Mouse (Mus musculus) embryonic facial prominence, embryonic 12.5 days (tissue): ENCODE data around the gene Med6. TPM values are rescaled to one million over a fixed set of nuclear protein-coding genes. Genes with fewer than 3 reads are reported as not detected.

Source experiments
- ATAC-seq: fragments of 200-750 bp; cut with Nextera tagmentation; 2 replicates; pipeline ENCODE4 v1.8.0; 2017; ENCODE audit not compliant: insufficient number of reproducible peaks, insufficient read depth, low FRiP score, low TSS enrichment
- H3K27ac ChIP-seq: fragments of 300-500 bp; sonication (generic); 2 replicates; pipeline ENCODE4 v1.5.1; 2016; ENCODE audit warnings: mild to moderate bottlenecking
- H3K27me3 ChIP-seq: fragments of 300-500 bp; sonication (generic); 2 replicates; pipeline ENCODE4 v1.6.1; 2016; ENCODE audit warnings: mild to moderate bottlenecking, moderate library complexity
- H3K36me3 ChIP-seq: fragments of 300-500 bp; sonication (generic); 2 replicates; pipeline ENCODE4 v1.6.1; 2016; ENCODE audit warnings: mild to moderate bottlenecking
- H3K4me1 ChIP-seq: fragments of 300-500 bp; sonication (generic); 2 replicates; pipeline ENCODE4 v1.6.1; 2016
- H3K4me2 ChIP-seq: fragments of 300-500 bp; sonication (generic); replicated peaks from 2 replicates; pipeline ENCODE4 v1.6.1; 2016; ENCODE audit warnings: mild to moderate bottlenecking, moderate library complexity
- H3K4me3 ChIP-seq: fragments of 300-500 bp; sonication (generic); 2 replicates; pipeline ENCODE4 v1.5.1; 2016; ENCODE audit warnings: mild to moderate bottlenecking
- H3K9ac ChIP-seq: fragments of 300-500 bp; sonication (generic); 2 replicates; pipeline ENCODE4 v1.6.1; 2016; ENCODE audit warnings: mild to moderate bottlenecking, moderate library complexity
- H3K9me3 ChIP-seq: fragments of 300-500 bp; sonication (generic); 2 replicates; pipeline ENCODE4 v1.6.1; 2016; ENCODE audit warnings: mild to moderate bottlenecking, moderate library complexity
- WGBS: fragments of 180-500 bp; shearing (Covaris S2); methylation state at CpG from one replicate; pipeline ENCODE4 v1.1.7; 2016; 5-methylcytosine and 5-hydroxymethylcytosine counted together
- polyA plus RNA-seq: library from polyadenylated mRNA; unstranded; fragments of >200 nt; fragmentation: Nextera tagmentation; extraction: Ambion mirVana; gene quantifications from 2 replicates; pipeline ENCODE4 v1.2.1, GENCODE M21; 2016

The Med6 gene
- 77.6 and 80.4 TPM in 2 replicates for polyA plus RNA-seq

- Histone ChIP-seq H3K4me1 (peaks cover 7% of the 10 kb centered on the region; the same call in 1 of the 2 replicates), H3K4me2 (peak within 1 kb of the TSS; percentile 69), H3K9me3 (no peaks in the 10 kb centered on the region), H3K27ac (0 out of 2 replicates have a peak within 1 kb of the TSS, but pooled peaks have one; percentile 46), H3K9ac (peak within 1 kb of the TSS; percentile 74), H3K36me3 (peaks cover 10% of the 10 kb centered on the region), H3K27me3 (no peaks in the 10 kb centered on the region), H3K4me3 (peak within 1 kb of the TSS; percentile 75)
- 4% methylated on average over 36 of the region's 36 CpGs for whole genome bisulfite sequencing
- peak; percentile 92 for ATAC-seq
These were observed at the start of gene Med6 for GRCm38 (mm10) chr12:81594902-81595671. TSS of gene Med6 (minus strand) at chr12:81595008.

DNA sequence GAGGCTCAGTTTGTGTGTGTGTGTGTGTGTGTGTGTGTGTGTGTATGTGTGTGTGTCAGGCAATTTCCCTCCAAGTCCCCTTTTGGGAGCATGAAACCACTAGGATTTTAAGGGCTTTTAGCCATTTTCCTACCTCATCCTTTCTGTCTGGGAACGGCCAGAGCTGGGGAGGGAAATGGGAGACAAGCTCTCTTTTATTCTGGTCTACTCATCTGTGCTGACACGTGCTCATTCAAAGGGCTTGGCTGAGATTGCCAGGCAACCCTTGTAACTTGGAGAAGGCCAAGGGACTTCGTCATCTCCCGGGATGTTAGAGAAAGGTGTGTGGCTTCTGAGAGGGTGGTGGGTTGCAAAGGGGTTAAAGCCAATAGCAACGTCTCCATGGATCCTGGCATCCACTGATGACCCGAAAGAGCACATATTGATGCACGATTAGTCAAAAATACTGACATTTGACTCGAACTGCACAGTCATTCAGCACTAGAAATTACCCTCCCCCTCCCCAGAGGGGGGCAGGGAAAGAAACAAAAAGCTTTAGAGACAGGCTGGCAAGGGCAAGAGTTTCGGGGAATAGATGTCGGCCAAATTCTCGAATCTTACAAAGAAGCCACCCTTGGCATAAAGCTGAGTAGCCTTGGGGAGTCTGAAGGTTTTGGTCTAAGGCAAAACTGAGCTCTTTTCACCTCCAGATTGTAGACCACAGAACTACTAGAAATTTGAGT, 47.7 kb upstream of the Med6 start:
- Histone ChIP-seq H3K4me3 (no peak overlapping the region), H3K27ac (no peak overlapping the region), H3K36me3 (no peaks in the 10 kb centered on the region), H3K9me3 (no peaks in the 10 kb centered on the region), H3K9ac (no peak overlapping the region), H3K4me2 (no peak overlapping the region), H3K27me3 (no peaks in the 10 kb centered on the region), H3K4me1 (no peaks in the 10 kb centered on the region)
- ATAC-seq = no peak
- WGBS = 56% methylated on average over 11 of the region's 11 CpGs

DNA sequence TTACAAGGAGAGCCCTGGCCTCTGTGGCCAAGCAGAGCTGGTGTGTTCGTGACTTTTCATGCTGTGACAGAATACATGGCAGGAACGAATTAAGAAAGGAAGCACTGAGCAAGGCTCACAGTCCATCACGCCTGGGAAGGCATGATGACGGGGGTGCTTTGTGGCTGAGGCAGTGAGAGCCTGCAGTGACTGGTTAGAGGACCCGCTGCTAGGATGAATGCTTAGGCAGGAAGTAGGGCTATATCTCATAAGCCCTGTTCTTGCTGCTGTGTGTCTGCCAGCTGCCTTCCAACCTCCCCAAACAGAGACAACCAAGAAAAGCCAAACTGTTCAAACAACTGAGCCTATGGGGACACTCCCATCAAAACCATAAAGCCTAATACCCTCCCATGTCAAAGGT, 45.8 kb upstream of the Med6 start:
- Histone ChIP-seq H3K36me3 (no peaks in the 10 kb centered on the region), H3K4me2 (no peak overlapping the region), H3K4me1 (no peaks in the 10 kb centered on the region), H3K27ac (no peak overlapping the region), H3K9ac (no peak overlapping the region), H3K9me3 (no peaks in the 10 kb centered on the region), H3K27me3 (0 out of 2 replicates have a peak, but pooled peaks cover under 1% of the 10 kb centered on the region), H3K4me3 (no peak overlapping the region)
- ATAC-seq = no peak
- 62% methylated on average over 5 of the region's 5 CpGs for WGBS

- 90% methylated on average over 2 of the region's 2 CpGs for WGBS
- H3K9ac ChIP-seq = no peak overlapping the region
- no peaks in the 10 kb centered on the region for H3K9me3 ChIP-seq
- H3K4me1 ChIP-seq = peaks cover 3% of the 10 kb centered on the region
- no peak for ATAC-seq
- H3K27me3 ChIP-seq = peaks cover 59% of the 10 kb centered on the region
- H3K4me2 ChIP-seq = no peak overlapping the region
- H3K36me3 ChIP-seq = no peaks in the 10 kb centered on the region
- no peak overlapping the region for H3K4me3 ChIP-seq
- H3K27ac ChIP-seq = no peak overlapping the region
These were observed 38.4 kb upstream of the Med6 start for GRCm38 (mm10) chr12:81633246-81633645.

- no peak overlapping the region for H3K27ac ChIP-seq
- H3K4me2 ChIP-seq = peak overlapping the region; percentile 98
- peak overlapping the region; percentile 58 for H3K4me3 ChIP-seq
- no peak for ATAC-seq
- peak overlapping the region; percentile 70 for H3K9ac ChIP-seq
- H3K9me3 ChIP-seq = no peaks in the 10 kb centered on the region
- WGBS = 2% methylated on average over 30 of the region's 31 CpGs
- peaks cover 62% of the 10 kb centered on the region for H3K27me3 ChIP-seq
- H3K4me1 ChIP-seq = peaks cover 3% of the 10 kb centered on the region
- H3K36me3 ChIP-seq = no peaks in the 10 kb centered on the region
These were observed 37.0 kb upstream of the Med6 start for GRCm38 (mm10) chr12:81631661-81632401.

DNA sequence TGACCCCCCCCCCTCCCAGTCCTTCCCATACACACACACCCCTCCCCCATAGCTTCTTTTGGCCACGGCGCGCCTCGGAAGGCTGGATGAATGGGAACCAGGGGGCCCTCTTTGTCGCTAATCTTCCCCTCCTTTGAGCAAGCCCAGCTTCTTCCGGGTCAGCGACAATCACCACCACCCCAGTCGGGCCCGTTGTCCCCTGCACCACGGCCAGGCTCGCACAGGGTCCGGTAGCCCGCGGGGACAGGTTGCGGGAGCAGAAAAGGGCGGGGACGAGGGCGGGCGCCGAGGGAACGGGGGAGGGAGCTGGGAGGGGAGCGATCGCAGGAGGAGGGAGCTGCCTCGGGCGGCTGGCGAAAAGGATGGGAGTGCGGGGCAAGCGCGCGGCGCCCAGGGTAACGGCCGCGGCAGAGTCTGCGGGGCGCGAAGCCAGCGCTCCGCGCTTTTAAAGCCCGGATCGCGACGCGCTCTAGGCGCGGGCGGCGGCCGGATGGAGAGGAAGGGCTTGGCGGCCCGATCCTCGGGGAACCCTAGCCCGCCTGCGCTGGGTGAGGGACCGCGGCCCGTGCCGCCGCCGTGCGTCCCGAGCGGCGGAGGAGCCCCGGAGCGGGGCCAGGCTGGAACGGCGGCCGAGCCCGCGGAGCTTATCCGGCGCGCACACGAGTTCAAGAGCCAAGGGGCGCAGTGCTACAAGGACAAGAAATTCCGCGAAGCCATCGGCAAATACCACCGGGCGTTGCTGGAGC, 36.3 kb upstream of the Med6 start, which contains the start of gene Ttc9:
Gene Ttc9 (plus strand): TSS at position 335 of the 746 bp plus-strand sequence.
- Histone ChIP-seq H3K36me3 (no peaks in the 10 kb centered on the region), H3K27ac (no peak within 1 kb of the TSS), H3K4me1 (peaks cover 3% of the 10 kb centered on the region), H3K27me3 (peaks cover 62% of the 10 kb centered on the region), H3K4me3 (peak within 1 kb of the TSS; percentile 58), H3K4me2 (peak within 1 kb of the TSS; percentile 98), H3K9me3 (no peaks in the 10 kb centered on the region), H3K9ac (peak within 1 kb of the TSS; percentile 70)
- WGBS = under 1% methylated on average over 82 of the region's 82 CpGs
- peak; percentile 50; the same call in 1 of the 2 replicates for ATAC-seq

DNA sequence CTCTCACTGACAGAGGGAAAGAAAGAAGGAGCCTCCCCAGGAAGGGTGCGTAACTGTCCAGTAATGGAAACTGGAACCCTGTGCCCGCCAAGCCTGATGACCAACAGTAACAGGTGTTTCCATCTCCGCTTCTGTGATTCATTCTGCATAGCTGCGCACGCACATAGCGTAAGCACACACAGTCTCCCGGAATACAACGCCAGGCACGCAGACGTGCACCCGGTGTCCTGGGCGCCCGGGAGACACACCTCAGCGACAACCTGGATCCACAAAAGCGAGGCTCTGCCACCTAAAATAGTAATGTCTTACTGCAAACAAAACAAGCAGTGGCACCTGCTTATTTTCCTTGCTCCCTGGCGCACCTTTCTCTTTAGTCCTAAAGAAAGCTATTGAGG, 35.7 kb upstream of the Med6 start:
- WGBS = 1% methylated on average over 16 of the region's 16 CpGs
- no peaks in the 10 kb centered on the region for H3K36me3 ChIP-seq
- H3K4me1 ChIP-seq = peaks cover 3% of the 10 kb centered on the region
- H3K4me3 ChIP-seq = peak overlapping the region; percentile 58
- H3K9me3 ChIP-seq = no peaks in the 10 kb centered on the region
- H3K4me2 ChIP-seq = peak overlapping the region; percentile 98
- peaks cover 61% of the 10 kb centered on the region for H3K27me3 ChIP-seq
- no peak overlapping the region for H3K9ac ChIP-seq
- H3K27ac ChIP-seq = no peak overlapping the region
- no peak for ATAC-seq

- Histone ChIP-seq H3K9ac (no peak overlapping the region), H3K4me3 (no peak overlapping the region), H3K36me3 (no peaks in the 10 kb centered on the region), H3K4me1 (peaks cover 3% of the 10 kb centered on the region), H3K4me2 (no peak overlapping the region), H3K9me3 (no peaks in the 10 kb centered on the region), H3K27me3 (peaks cover 51% of the 10 kb centered on the region), H3K27ac (no peak overlapping the region)
- WGBS = 83% methylated on average over 4 of the region's 4 CpGs
- ATAC-seq = no peak
These were observed 33.3 kb upstream of the Med6 start for GRCm38 (mm10) chr12:81628091-81628490.

- Histone ChIP-seq H3K4me1 (peaks cover 3% of the 10 kb centered on the region), H3K9me3 (no peaks in the 10 kb centered on the region), H3K4me2 (no peak overlapping the region), H3K27me3 (peaks cover 44% of the 10 kb centered on the region), H3K9ac (no peak overlapping the region), H3K4me3 (no peak overlapping the region), H3K36me3 (no peaks in the 10 kb centered on the region), H3K27ac (no peak overlapping the region)
- ATAC-seq = no peak
- 74% methylated on average over 6 of the region's 6 CpGs for WGBS
These were observed 32.6 kb upstream of the Med6 start for GRCm38 (mm10) chr12:81627426-81627825.

GRCm38 (mm10) chr12:81626226-81626861, 31.5 kb upstream of the Med6 start:
- no peak for ATAC-seq

More at GRCm38 (mm10) chr12:81626226-81626861, 31.5 kb upstream of the Med6 start:
- Histone ChIP-seq H3K4me2 (no peak overlapping the region), H3K9ac (no peak overlapping the region), H3K9me3 (no peaks in the 10 kb centered on the region), H3K27me3 (peaks cover 34% of the 10 kb centered on the region), H3K36me3 (no peaks in the 10 kb centered on the region), H3K4me1 (no peaks in the 10 kb centered on the region), H3K4me3 (no peak overlapping the region), H3K27ac (no peak overlapping the region)
- 76% methylated on average over 12 of the region's 12 CpGs for WGBS
